Mouse (Mus musculus): ENCODE results near the gene Slc12a9. TPM values are rescaled to one million over a fixed set of nuclear protein-coding genes. Genes with fewer than 3 reads are reported as not detected.
A peak's percentile ranks its signal among the peaks of the same experiment; 100 is the strongest.

Gene Slc12a9
- polyA plus RNA-seq, 1 experiment from 2014 or later, result 7.5 TPM

DNA sequence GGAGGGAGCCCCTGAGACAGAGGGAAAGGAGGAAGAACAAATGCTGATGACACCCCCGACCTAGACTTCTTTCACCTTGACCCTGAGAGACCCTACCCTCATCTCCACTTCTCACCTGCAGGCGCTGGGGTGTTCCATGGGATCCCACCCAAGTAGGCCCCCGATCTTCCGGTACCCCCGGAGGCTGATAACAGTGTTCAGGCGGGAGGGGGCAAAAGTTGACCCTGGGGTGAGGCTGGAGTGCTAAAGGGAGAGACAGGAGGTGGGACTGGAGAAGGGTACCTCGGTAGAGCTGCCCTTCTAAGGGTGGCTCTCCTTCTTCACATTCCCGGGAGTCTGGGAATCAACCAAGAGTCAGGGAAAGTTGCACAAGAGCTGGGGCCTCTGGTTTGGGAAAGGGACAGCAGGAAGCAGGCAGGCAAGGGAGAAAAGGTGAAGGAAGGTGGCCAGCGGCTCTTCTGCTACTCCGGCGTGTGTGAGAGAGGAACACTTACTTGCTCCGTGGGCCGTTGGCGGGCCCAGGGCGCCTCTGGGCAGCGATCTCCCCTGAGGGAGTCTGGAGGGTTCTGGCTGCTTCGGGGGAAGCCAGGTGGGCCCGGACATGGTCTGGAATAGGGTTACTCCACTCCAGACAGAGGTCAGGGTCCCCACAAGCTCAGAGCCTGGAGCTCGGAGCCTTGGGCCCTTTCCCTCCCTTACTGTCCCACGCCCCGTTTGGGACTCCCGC is 19.8 kb downstream of the Slc12a9 start:
- H3K9me3 ChIP-seq (ENCODE audit: control insufficient read depth, low read length), result no peaks in the 10 kb centered on the region
- H3K4me2 ChIP-seq (replicated peaks; ENCODE audit: low read depth, low read length), result peak overlapping the region; percentile 65
- DNase-seq (ENCODE audit: low spot score) (no peak), ATAC-seq (ENCODE audit: low FRiP score) (peak; percentile 61; the same call in 1 of the 2 replicates)
- H3K27ac ChIP-seq (ENCODE audit: low read depth, low read length), result peak overlapping the region; percentile 40
- peak overlapping the region; percentile 72 for H3K9ac ChIP-seq (ENCODE audit: low read depth, low read length)
- H3K27me3 ChIP-seq (ENCODE audit: control insufficient read depth, insufficient read depth, low read length), result no peaks in the 10 kb centered on the region
- 0 out of 2 replicates have a peak, but pooled peaks cover 2% of the 10 kb centered on the region for H3K36me3 ChIP-seq (ENCODE audit: control insufficient read depth, insufficient read depth, low read length)
- 4% methylated on average over 22 of the region's 22 CpGs for WGBS
- peaks cover 13% of the 10 kb centered on the region for H3K4me1 ChIP-seq (replicated peaks; ENCODE audit: control insufficient read depth, insufficient read depth, low read length)
- H3K4me3 ChIP-seq (ENCODE audit: low read depth, low read length), result peak overlapping the region; percentile 40

DNA sequence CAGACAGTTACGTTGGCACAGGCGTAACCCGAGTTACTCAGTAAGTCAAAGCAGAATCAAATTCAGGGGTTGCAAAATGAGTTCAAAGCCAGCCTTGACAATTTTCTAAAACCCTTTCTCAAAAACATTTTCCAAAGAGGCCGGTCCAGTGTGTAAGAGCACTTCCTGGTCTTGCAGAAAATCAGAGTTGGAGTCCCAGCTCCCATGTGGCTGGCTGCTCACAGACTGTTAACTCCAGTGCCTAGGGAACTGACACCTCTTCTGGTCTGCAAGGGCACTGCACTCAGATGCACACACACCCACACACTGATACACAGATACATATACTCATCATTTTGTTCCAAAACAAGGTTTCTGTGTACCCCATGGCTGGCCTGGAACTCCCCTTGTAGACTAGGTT is 25.0 kb downstream of the Slc12a9 start:
- no peaks in the 10 kb centered on the region for H3K27me3 ChIP-seq (ENCODE audit: control insufficient read depth, insufficient read depth, low read length)
- H3K9me3 ChIP-seq (ENCODE audit: control insufficient read depth, low read length), result no peaks in the 10 kb centered on the region
- peak overlapping the region; percentile 63; the same call in 1 of the 2 replicates for H3K4me2 ChIP-seq (replicated peaks; ENCODE audit: low read depth, low read length)
- no peaks in the 10 kb centered on the region for H3K36me3 ChIP-seq (ENCODE audit: control insufficient read depth, insufficient read depth, low read length)
- WGBS, result 92% methylated on average over 4 of the region's 4 CpGs
- DNase-seq (ENCODE audit: low spot score) (no peak), ATAC-seq (ENCODE audit: low FRiP score) (no peak)
- peak overlapping the region; percentile 98; the same call in 1 of the 2 replicates for H3K27ac ChIP-seq (ENCODE audit: low read depth, low read length)
- peaks cover 8% of the 10 kb centered on the region; the same call in 1 of the 2 replicates for H3K4me1 ChIP-seq (replicated peaks; ENCODE audit: control insufficient read depth, insufficient read depth, low read length)
- peak overlapping the region; percentile 98 for H3K9ac ChIP-seq (ENCODE audit: low read depth, low read length)
- peak overlapping the region; percentile 94; the same call in 1 of the 2 replicates for H3K4me3 ChIP-seq (ENCODE audit: low read depth, low read length)

DNA sequence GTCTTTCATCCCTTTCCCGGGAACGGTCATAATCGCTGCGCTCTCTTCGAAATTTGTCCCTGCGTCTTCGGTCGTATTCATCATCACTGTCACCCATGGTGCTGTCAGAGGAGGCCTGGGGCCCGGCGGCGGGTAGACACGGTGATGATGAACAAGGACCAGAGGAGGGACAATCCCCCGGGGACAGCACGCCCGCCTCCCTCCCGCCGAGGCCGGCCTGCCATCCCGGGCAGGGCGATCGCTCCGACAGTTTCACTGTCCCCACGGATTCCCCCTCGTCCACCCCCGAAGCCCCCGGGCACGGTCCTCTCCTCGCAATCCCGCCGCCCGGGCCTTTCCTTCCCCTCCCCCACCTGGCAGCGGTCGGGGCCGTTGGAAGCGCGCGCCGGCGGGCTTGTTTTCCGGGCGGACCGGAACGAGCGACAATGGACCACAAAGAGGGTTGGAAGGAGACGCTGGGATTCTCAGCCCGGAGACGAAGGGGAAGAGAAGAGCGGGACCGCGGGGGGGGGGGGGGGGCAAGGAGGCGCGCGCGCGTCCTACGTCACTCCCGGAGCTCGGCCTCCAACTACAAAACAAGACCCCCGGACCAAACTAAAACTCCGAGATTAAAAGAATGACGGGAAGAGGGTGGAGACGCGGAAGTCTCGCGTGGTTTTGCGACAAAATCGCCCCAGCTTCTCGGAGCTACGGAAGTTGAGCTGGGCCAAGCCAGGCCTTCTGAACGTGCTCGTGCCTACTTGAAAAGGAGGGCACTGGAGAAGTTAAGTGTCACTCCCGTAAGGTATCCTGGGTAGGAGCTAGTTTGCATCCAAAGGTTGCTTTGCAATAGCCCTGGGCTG is 26.1 kb downstream of the Slc12a9 start, which contains the start of gene Srrt:
Srrt (minus strand) TSS at position 604 of the 842 bp plus-strand sequence.
- WGBS, result under 1% methylated on average over 55 of the region's 72 CpGs
- DNase-seq (ENCODE audit: low spot score), result peak; percentile 90

DNA sequence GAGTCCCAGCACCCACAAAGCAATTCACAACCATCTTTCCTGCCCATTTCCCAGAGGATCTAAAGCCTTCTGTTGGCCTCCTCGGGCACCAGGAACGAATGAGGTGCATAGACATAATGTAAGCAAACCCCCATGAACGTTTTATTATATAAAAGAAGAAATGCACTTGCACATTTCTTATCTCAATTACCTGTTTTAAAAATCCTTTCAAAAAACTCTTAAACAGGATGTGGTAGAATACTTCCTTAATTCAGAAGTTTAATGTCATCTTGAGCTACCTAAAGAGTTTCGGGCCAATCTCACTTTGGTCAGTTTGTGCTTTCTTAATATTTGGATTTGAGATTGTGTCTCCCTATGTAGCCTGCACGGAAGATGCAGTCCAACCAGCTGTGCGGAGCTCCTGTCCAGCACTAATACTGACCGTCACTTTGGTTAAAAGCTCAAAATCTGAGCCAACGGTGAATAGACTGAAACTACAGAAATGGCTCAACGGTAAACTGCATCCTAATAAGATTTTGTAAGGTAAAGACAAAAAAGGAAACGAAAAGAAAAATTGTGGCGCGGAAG is 26.9 kb downstream of the Slc12a9 start:
- 19% methylated on average over 12 of the region's 12 CpGs for WGBS
- no peak for ATAC-seq (ENCODE audit: low FRiP score)
- peak overlapping the region; percentile 98 for H3K9ac ChIP-seq (ENCODE audit: low read depth, low read length)
- H3K36me3 ChIP-seq (ENCODE audit: control insufficient read depth, insufficient read depth, low read length), result peaks cover 10% of the 10 kb centered on the region; the same call in 1 of the 2 replicates
- peaks cover 8% of the 10 kb centered on the region; the same call in 1 of the 2 replicates for H3K4me1 ChIP-seq (replicated peaks; ENCODE audit: control insufficient read depth, insufficient read depth, low read length)
- peak overlapping the region; percentile 57 for H3K4me2 ChIP-seq (replicated peaks; ENCODE audit: low read depth, low read length)
- H3K27ac ChIP-seq (ENCODE audit: low read depth, low read length), result peak overlapping the region; percentile 98
- H3K9me3 ChIP-seq (ENCODE audit: control insufficient read depth, low read length), result no peaks in the 10 kb centered on the region
- peak overlapping the region; percentile 94 for H3K4me3 ChIP-seq (ENCODE audit: low read depth, low read length)
- H3K27me3 ChIP-seq (ENCODE audit: control insufficient read depth, insufficient read depth, low read length), result no peaks in the 10 kb centered on the region
- no peak for DNase-seq (ENCODE audit: low spot score)

More for the DNA sequence above, 26.1 kb downstream of the Slc12a9 start, which contains the start of gene Srrt:
- Histone ChIP-seq H3K9me3 (ENCODE audit: control insufficient read depth, low read length) (no peaks in the 10 kb centered on the region), H3K9ac (ENCODE audit: low read depth, low read length) (peak within 1 kb of the TSS; percentile 98), H3K27ac (ENCODE audit: low read depth, low read length) (peak within 1 kb of the TSS; percentile 98), H3K36me3 (ENCODE audit: control insufficient read depth, insufficient read depth, low read length) (peaks cover 3% of the 10 kb centered on the region; the same call in 1 of the 2 replicates), H3K27me3 (ENCODE audit: control insufficient read depth, insufficient read depth, low read length) (no peaks in the 10 kb centered on the region), H3K4me2 (replicated peaks; ENCODE audit: low read depth, low read length) (peak within 1 kb of the TSS; percentile 63), H3K4me3 (ENCODE audit: low read depth, low read length) (peak within 1 kb of the TSS; percentile 94), H3K4me1 (replicated peaks; ENCODE audit: control insufficient read depth, insufficient read depth, low read length) (peaks cover 8% of the 10 kb centered on the region; the same call in 1 of the 2 replicates)
- peak; percentile 89 for ATAC-seq (ENCODE audit: low FRiP score)

DNA sequence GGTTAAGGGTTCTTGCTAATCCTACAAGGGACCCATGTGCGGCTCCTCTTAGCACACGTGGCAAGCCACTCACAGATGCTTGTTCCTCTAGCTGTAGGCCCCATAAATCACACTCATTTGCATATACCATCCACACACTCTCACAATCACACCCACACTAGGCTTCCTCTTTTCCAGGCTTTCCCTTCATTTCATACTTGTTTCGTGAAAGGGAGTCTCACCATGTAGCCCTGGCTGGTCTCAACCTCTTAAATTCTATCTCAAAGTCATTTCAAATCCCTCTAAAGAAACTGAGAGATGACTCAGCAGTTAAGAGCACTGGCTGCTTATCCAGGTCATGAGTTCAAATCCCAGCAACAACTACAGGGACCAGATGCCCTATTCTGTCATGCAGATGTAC is 27.6 kb downstream of the Slc12a9 start:
- peaks cover 17% of the 10 kb centered on the region; the same call in 1 of the 2 replicates for H3K36me3 ChIP-seq (ENCODE audit: control insufficient read depth, insufficient read depth, low read length)
- ATAC-seq (ENCODE audit: low FRiP score) (no peak), DNase-seq (ENCODE audit: low spot score) (no peak)
- peaks cover 8% of the 10 kb centered on the region; the same call in 1 of the 2 replicates for H3K4me1 ChIP-seq (replicated peaks; ENCODE audit: control insufficient read depth, insufficient read depth, low read length)
- no peaks in the 10 kb centered on the region for H3K9me3 ChIP-seq (ENCODE audit: control insufficient read depth, low read length)
- no peak overlapping the region for H3K9ac ChIP-seq (ENCODE audit: low read depth, low read length)
- WGBS, result 66% methylated on average over 3 of the region's 3 CpGs
- no peaks in the 10 kb centered on the region for H3K27me3 ChIP-seq (ENCODE audit: control insufficient read depth, insufficient read depth, low read length)
- peak overlapping the region; percentile 57 for H3K4me2 ChIP-seq (replicated peaks; ENCODE audit: low read depth, low read length)
- peak overlapping the region; percentile 94 for H3K4me3 ChIP-seq (ENCODE audit: low read depth, low read length)
- no peak overlapping the region for H3K27ac ChIP-seq (ENCODE audit: low read depth, low read length)

DNA sequence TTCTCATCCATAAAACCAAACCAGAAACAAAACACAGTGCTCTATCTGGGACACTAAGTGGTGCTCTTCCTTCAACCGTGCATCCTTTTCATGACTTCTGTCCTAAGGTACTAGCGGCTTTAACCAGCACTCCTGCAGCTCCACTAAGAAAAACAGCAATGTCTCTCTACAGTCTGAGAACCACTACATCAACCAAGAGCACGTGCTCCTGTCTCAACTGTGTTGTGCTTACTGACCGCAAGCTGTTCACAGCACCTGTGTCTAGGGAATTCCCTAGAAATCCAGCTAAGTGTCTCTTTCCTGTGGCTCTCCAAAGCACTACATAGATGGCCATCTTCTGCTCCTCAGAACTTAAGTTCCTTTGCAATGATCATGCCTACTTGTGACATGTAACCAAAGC is 28.6 kb downstream of the Slc12a9 start:
- no peaks in the 10 kb centered on the region for H3K27me3 ChIP-seq (ENCODE audit: control insufficient read depth, insufficient read depth, low read length)
- ATAC-seq (ENCODE audit: low FRiP score), result no peak
- no peak overlapping the region for H3K27ac ChIP-seq (ENCODE audit: low read depth, low read length)
- H3K36me3 ChIP-seq (ENCODE audit: control insufficient read depth, insufficient read depth, low read length), result peaks cover 25% of the 10 kb centered on the region; the same call in 1 of the 2 replicates
- peak overlapping the region; percentile 14; the same call in 1 of the 2 replicates for H3K4me3 ChIP-seq (ENCODE audit: low read depth, low read length)
- H3K4me1 ChIP-seq (replicated peaks; ENCODE audit: control insufficient read depth, insufficient read depth, low read length), result peaks cover 8% of the 10 kb centered on the region; the same call in 1 of the 2 replicates
- H3K9me3 ChIP-seq (ENCODE audit: control insufficient read depth, low read length), result no peaks in the 10 kb centered on the region
- no peak overlapping the region for H3K9ac ChIP-seq (ENCODE audit: low read depth, low read length)
- H3K4me2 ChIP-seq (replicated peaks; ENCODE audit: low read depth, low read length), result peak overlapping the region; percentile 57
- 49% methylated on average over 4 of the region's 4 CpGs for WGBS
- DNase-seq (ENCODE audit: low spot score), result no peak

DNA sequence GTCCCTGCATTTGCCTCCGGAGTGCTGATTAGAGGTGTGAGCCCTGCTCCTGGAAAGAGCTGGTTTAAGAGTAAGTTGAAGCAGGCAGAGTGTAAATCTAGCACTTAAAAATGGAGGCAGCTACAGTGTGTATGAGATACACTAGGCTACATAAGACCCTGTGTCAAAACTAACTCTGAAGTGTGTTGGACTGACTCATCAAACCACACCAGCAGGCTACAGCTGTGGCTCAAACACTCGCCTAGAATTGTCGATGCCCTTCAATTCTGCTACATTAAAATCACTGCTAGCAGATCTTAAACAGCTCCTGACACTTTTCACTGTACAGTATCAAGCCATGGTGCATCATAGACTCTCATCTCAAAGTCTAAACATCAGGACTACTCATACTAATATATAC is 29.2 kb downstream of the Slc12a9 start:
- no peak for ATAC-seq (ENCODE audit: low FRiP score)
- H3K4me2 ChIP-seq (replicated peaks; ENCODE audit: low read depth, low read length), result no peak overlapping the region
- WGBS, result 87% methylated on average over 3 of the region's 3 CpGs

DNA sequence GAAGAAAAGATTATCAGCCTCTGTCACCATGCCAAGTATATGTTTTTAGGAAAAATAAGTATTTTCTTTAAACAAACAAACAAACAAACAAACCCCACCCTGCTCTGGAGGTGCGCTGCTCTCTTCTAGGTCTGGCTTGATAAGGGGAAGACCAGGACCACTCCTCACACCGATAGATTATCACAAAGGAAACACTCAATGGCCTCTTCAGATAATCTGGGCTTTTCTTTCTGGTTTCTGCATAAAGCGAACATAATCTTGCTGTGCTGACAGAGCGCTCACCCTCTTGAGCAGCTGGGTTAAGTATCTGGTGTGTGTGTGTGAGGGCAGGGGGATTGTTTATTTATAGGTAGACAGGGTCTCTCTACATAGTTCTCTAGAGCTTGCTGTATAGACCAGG is 29.8 kb downstream of the Slc12a9 start:
- H3K27ac ChIP-seq (ENCODE audit: low read depth, low read length), result no peak overlapping the region
- no peak overlapping the region for H3K9ac ChIP-seq (ENCODE audit: low read depth, low read length)
- H3K4me3 ChIP-seq (ENCODE audit: low read depth, low read length), result no peak overlapping the region
- H3K4me1 ChIP-seq (replicated peaks; ENCODE audit: control insufficient read depth, insufficient read depth, low read length), result peaks cover 8% of the 10 kb centered on the region; the same call in 1 of the 2 replicates
- no peak overlapping the region for H3K4me2 ChIP-seq (replicated peaks; ENCODE audit: low read depth, low read length)
- WGBS, result 92% methylated on average over 4 of the region's 4 CpGs
- DNase-seq (ENCODE audit: low spot score) (no peak), ATAC-seq (ENCODE audit: low FRiP score) (no peak)
- no peaks in the 10 kb centered on the region for H3K27me3 ChIP-seq (ENCODE audit: control insufficient read depth, insufficient read depth, low read length)
- no peaks in the 10 kb centered on the region for H3K9me3 ChIP-seq (ENCODE audit: control insufficient read depth, low read length)
- peaks cover 27% of the 10 kb centered on the region; the same call in 1 of the 2 replicates for H3K36me3 ChIP-seq (ENCODE audit: control insufficient read depth, insufficient read depth, low read length)

More for the DNA sequence above, 29.2 kb downstream of the Slc12a9 start:
- Histone ChIP-seq H3K9me3 (ENCODE audit: control insufficient read depth, low read length) (no peaks in the 10 kb centered on the region), H3K4me1 (replicated peaks; ENCODE audit: control insufficient read depth, insufficient read depth, low read length) (peaks cover 8% of the 10 kb centered on the region; the same call in 1 of the 2 replicates), H3K27me3 (ENCODE audit: control insufficient read depth, insufficient read depth, low read length) (no peaks in the 10 kb centered on the region), H3K27ac (ENCODE audit: low read depth, low read length) (no peak overlapping the region), H3K36me3 (ENCODE audit: control insufficient read depth, insufficient read depth, low read length) (peaks cover 25% of the 10 kb centered on the region; the same call in 1 of the 2 replicates), H3K9ac (ENCODE audit: low read depth, low read length) (no peak overlapping the region), H3K4me3 (ENCODE audit: low read depth, low read length) (no peak overlapping the region)
- DNase-seq (ENCODE audit: low spot score), result no peak

Data from hindbrain, embryonic 11.5 days (tissue).